Mouse (Mus musculus) spleen, adult 2 months (tissue): ENCODE results near the gene Inpp4b.

Source experiments
- CTCF ChIP-seq: fragments of 200-500 bp; IDR thresholded peaks from 2 replicates; pipeline ENCODE4 v1.5.1; 2011; ENCODE audit warnings: mild to moderate bottlenecking, inconsistent platforms; ENCODE audit not compliant: insufficient read depth, insufficient read length, insufficient replicate concordance; ENCODE audit errors: extremely low read depth
- POLR2A ChIP-seq: fragments of 200-500 bp; IDR thresholded peaks from 2 replicates; pipeline ENCODE4 v1.6.1; 2011; ENCODE audit warnings: low read depth, low read length, inconsistent platforms

GRCm38 (mm10) chr8:81454830-81455229 is 112.5 kb downstream of the Inpp4b start:
- TF ChIP-seq POLR2A (no peak), CTCF (no peak)
